Mouse (Mus musculus) kidney, embryonic 15.5 days (tissue): ENCODE measurements at regions not wholly inside any gene's neighbourhood (a gene's known extent, or its start where the extent isn't known, plus 50 kb on each side); places are given as distances from the start of the nearest gene placed in this dataset.

Experiments
- ATAC-seq: fragments of 200-750 bp; cut with Nextera tagmentation; replicated peaks from 2 replicates; pipeline ENCODE4 v1.8.0; 2017; ENCODE audit warnings: moderate TSS enrichment; ENCODE audit not compliant: low FRiP score
- H3K27ac ChIP-seq: fragments of 300-500 bp; sonication (generic); 2 replicates; pipeline ENCODE4 v1.5.1; 2015; ENCODE audit warnings: mild to moderate bottlenecking, inconsistent platforms
- H3K27me3 ChIP-seq: fragments of 300-500 bp; sonication (generic); 2 replicates; pipeline ENCODE4 v1.6.1; 2015; ENCODE audit warnings: inconsistent platforms
- H3K36me3 ChIP-seq: fragments of 300-500 bp; sonication (generic); 2 replicates; pipeline ENCODE4 v1.6.1; 2015; ENCODE audit warnings: inconsistent platforms
- H3K4me1 ChIP-seq: fragments of 300-500 bp; sonication (generic); 2 replicates; pipeline ENCODE4 v1.6.1; 2015; ENCODE audit warnings: inconsistent platforms
- H3K4me2 ChIP-seq: fragments of 300-500 bp; sonication (generic); 2 replicates; pipeline ENCODE4 v1.6.1; 2015; ENCODE audit warnings: moderate library complexity, mild to moderate bottlenecking, inconsistent platforms
- H3K4me3 ChIP-seq: fragments of 300-500 bp; sonication (generic); replicated peaks from 2 replicates; pipeline ENCODE4 v1.5.1; 2015; ENCODE audit warnings: mild to moderate bottlenecking, inconsistent platforms
- H3K9ac ChIP-seq: fragments of 300-500 bp; sonication (generic); 2 replicates; pipeline ENCODE4 v1.6.1; 2015; ENCODE audit warnings: mild to moderate bottlenecking, inconsistent platforms
- H3K9me3 ChIP-seq: fragments of 300-500 bp; sonication (generic); replicated peaks from 2 replicates; pipeline ENCODE4 v1.6.1; 2016; ENCODE audit warnings: inconsistent platforms
- WGBS: fragments of 180-500 bp; shearing (Covaris S2); methylation state at CpG from one replicate; pipeline ENCODE4 v1.1.7; 2015; ENCODE audit warnings: mixed read lengths; 5-methylcytosine and 5-hydroxymethylcytosine counted together

DNA sequence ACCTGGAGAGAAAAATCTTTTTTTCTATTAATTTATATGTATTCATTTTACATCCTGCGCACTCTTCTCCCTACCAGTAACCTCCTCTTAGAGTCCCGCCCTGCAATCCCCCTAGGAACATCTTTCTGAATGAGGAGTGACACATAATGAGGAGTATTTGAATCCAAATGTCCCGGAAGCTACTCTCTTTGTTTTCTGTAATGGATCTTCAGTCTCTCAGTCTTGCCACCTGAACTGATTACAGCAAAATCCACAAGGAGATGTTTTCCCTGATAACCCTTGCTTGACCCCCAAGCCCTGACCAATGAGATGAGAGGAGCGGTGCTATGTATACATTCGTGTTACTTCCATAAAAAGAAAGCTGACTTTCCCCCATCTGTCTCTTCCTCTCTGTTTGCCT lies 334.4 kb upstream of the Marcks start:
- no peaks in the 10 kb centered on the region for H3K36me3 ChIP-seq
- ATAC-seq: no peak
- H3K4me1 ChIP-seq: no peaks in the 10 kb centered on the region
- WGBS: 81% methylated on average over 5 of the region's 5 CpGs
- H3K9ac ChIP-seq: no peak overlapping the region
- no peak overlapping the region for H3K4me2 ChIP-seq
- no peak overlapping the region for H3K27ac ChIP-seq
- H3K4me3 ChIP-seq: no peak overlapping the region
- H3K27me3 ChIP-seq: no peaks in the 10 kb centered on the region
- H3K9me3 ChIP-seq: no peaks in the 10 kb centered on the region

DNA sequence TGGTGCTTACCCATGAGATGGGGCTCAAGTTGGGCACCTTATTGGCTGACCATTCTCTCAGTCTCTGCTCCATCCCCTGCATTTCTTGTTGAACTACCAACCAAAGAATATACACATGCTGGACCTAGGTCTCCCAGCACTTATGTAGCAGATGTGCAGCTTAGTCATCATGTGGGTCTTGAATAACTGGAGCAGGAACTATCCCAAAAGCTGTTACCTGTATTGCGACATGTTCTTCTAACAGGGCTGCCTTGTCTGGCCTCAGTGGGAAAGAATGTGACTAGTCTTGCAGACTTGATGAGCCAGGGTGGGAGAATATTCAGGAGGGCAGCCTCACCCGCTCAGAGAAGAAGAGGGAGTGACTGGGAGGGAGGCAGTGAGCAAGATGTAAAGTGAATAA lies 318.7 kb upstream of the Marcks start:
- H3K27me3 ChIP-seq: no peaks in the 10 kb centered on the region
- no peak for ATAC-seq
- H3K36me3 ChIP-seq: no peaks in the 10 kb centered on the region
- no peak overlapping the region for H3K27ac ChIP-seq
- WGBS: 82% methylated on average over 2 of the region's 2 CpGs
- no peaks in the 10 kb centered on the region for H3K9me3 ChIP-seq
- H3K9ac ChIP-seq: no peak overlapping the region
- H3K4me3 ChIP-seq: no peak overlapping the region
- H3K4me1 ChIP-seq: no peaks in the 10 kb centered on the region
- no peak overlapping the region for H3K4me2 ChIP-seq

DNA sequence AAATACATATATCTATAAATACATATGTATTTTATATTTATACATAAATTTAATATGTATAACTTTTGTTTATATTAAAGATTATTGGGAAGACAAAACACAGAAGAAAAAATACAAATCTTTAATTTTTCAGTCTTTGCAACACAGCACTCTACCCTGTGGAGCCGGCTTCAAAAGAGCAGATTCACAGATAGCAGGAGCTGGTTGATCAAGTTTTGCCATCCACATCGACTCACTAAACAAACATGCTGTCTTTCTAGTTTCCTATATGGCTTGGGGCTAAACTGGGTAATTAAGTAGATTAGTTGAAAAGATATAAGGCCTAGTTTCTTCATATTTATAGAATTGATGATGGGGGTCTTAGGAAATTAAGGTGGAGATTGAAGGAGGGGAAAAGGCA lies 311.2 kb upstream of the Marcks start:
- H3K36me3 ChIP-seq: no peaks in the 10 kb centered on the region
- no peaks in the 10 kb centered on the region for H3K27me3 ChIP-seq
- H3K4me3 ChIP-seq: no peak overlapping the region
- H3K9me3 ChIP-seq: no peaks in the 10 kb centered on the region
- 77% methylated on average over 2 of the region's 2 CpGs for WGBS
- H3K27ac ChIP-seq: no peak overlapping the region
- H3K9ac ChIP-seq: no peak overlapping the region
- H3K4me1 ChIP-seq: no peaks in the 10 kb centered on the region
- no peak for ATAC-seq
- H3K4me2 ChIP-seq: no peak overlapping the region

DNA sequence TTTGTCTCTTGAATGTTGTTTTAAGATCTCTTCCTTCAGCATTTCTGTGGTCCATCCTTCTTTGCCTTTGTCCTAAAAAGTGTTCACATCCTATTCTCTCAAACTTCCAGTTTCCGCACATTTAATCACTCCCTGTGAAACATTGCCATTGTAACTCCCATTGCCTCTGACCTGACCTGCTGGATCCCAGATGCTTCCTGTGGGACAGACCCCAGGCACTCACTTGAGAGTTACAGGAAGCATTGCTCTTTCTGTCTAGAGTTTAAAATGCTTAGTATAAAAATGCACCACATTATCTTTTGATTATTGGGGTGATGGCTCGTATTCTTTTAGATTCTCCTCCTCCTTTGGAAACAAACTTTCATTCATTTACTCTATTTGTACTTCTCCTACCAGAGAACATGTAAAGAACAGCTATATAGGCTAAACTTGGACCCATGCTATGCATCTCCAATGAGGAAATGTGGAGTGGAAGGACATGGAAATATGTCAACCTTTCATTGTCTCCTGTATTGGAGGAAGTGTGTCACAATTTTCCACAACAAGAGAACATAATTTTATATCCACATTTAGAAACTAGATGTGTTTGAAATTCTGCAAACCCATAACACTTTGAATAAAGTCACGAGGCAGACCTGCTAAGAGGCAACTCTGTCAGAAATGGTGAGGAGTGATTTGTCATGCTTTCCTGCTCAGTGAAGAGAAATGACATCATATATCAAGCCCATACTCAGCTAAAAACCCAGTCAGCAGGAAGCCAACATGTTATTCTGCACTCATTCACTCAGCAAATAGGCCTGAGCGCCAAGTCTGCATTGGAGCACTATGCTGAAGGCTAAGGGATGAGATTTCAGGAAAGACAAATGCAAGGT lies 308.8 kb upstream of the Marcks start:
- H3K36me3 ChIP-seq: no peaks in the 10 kb centered on the region
- no peak; the same call in 1 of the 2 replicates for ATAC-seq
- 67% methylated on average over 4 of the region's 4 CpGs for WGBS
- H3K4me1 ChIP-seq: no peaks in the 10 kb centered on the region
- no peak overlapping the region for H3K9ac ChIP-seq
- H3K4me2 ChIP-seq: no peak overlapping the region
- H3K27ac ChIP-seq: 0 out of 2 replicates have a peak overlapping the region, but pooled peaks have one; percentile 9
- no peak overlapping the region for H3K4me3 ChIP-seq
- H3K27me3 ChIP-seq: no peaks in the 10 kb centered on the region
- H3K9me3 ChIP-seq: no peaks in the 10 kb centered on the region

GRCm38 (mm10) chr10:37439863-37440613 lies 301.3 kb upstream of the Marcks start:
- Histone ChIP-seq H3K9ac (no peak overlapping the region), H3K27ac (no peak overlapping the region; the same call in 1 of the 2 replicates), H3K4me3 (no peak overlapping the region), H3K4me1 (0 out of 2 replicates have a peak, but pooled peaks cover 10% of the 10 kb centered on the region), H3K9me3 (no peaks in the 10 kb centered on the region), H3K36me3 (no peaks in the 10 kb centered on the region), H3K27me3 (no peaks in the 10 kb centered on the region), H3K4me2 (no peak overlapping the region)
- WGBS: 75% methylated on average over 4 of the region's 4 CpGs
- no peak for ATAC-seq

GRCm38 (mm10) chr10:37438312-37438711 lies 299.6 kb upstream of the Marcks start:
- ATAC-seq: 0 out of 2 replicates have a peak, but pooled peaks have one; percentile 52
- Histone ChIP-seq H3K36me3 (no peaks in the 10 kb centered on the region), H3K9me3 (no peaks in the 10 kb centered on the region), H3K9ac (no peak overlapping the region), H3K4me1 (0 out of 2 replicates have a peak, but pooled peaks cover 15% of the 10 kb centered on the region), H3K4me3 (no peak overlapping the region), H3K4me2 (no peak overlapping the region), H3K27ac (no peak overlapping the region), H3K27me3 (no peaks in the 10 kb centered on the region)
- WGBS: 29% methylated on average over 3 of the region's 3 CpGs

DNA sequence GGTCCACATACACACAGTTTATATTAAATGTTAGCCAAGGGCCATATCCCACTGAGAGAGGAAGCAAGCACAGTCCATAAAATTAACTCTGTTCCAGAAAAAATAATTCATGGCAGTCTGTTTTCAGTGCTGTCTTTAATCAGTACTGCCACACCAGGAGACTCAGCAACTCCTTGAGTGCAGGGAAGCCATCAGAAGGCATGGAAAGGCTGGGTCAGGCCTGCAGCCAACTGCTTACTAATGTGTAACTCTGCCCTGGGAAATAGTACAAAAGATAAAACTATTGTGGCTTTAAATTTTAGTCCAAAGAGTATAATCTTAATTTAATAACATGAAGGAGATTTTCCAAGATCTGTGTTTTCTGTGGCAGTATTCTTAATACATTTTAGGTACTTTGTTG lies 298.1 kb upstream of the Marcks start:
- ATAC-seq: no peak
- no peak overlapping the region for H3K4me2 ChIP-seq
- no peak overlapping the region for H3K4me3 ChIP-seq
- no peak overlapping the region for H3K27ac ChIP-seq
- 0 out of 2 replicates have a peak, but pooled peaks cover 15% of the 10 kb centered on the region for H3K4me1 ChIP-seq
- H3K36me3 ChIP-seq: no peaks in the 10 kb centered on the region
- H3K9ac ChIP-seq: no peak overlapping the region
- H3K27me3 ChIP-seq: no peaks in the 10 kb centered on the region
- no peaks in the 10 kb centered on the region for H3K9me3 ChIP-seq

DNA sequence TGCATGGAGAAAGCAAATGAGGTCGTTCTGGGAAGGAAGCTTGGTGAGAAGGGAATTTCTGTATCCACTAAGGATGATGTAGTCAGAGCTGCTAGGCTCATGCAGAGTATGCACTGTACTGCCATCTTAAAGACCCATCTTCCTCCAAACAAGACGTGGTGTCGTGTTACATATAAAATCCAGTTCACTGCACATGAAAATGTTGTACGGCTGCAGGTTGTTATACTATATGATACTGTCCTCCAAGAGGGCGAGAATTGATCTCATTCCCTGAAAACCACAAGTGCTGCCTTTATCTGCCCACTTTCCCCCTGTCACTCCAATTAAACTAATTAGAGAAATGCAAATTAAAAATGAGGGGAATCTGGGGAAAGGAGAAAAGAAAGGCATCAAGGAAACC lies 295.5 kb upstream of the Marcks start:
- H3K27me3 ChIP-seq: no peaks in the 10 kb centered on the region
- H3K4me3 ChIP-seq: no peak overlapping the region
- H3K4me1 ChIP-seq: 0 out of 2 replicates have a peak, but pooled peaks cover 12% of the 10 kb centered on the region
- no peak overlapping the region for H3K27ac ChIP-seq
- H3K9me3 ChIP-seq: no peaks in the 10 kb centered on the region
- no peaks in the 10 kb centered on the region for H3K36me3 ChIP-seq
- H3K4me2 ChIP-seq: no peak overlapping the region
- H3K9ac ChIP-seq: no peak overlapping the region
- WGBS: 44% methylated on average over 5 of the region's 5 CpGs
- ATAC-seq: peak; percentile 71; the same call in 1 of the 2 replicates

GRCm38 (mm10) chr10:37423047-37423446 lies 284.3 kb upstream of the Marcks start:
- Histone ChIP-seq H3K36me3 (no peaks in the 10 kb centered on the region), H3K4me3 (no peak overlapping the region), H3K9ac (no peak overlapping the region), H3K27me3 (no peaks in the 10 kb centered on the region), H3K4me2 (no peak overlapping the region), H3K27ac (0 out of 2 replicates have a peak overlapping the region, but pooled peaks have one; percentile 58), H3K9me3 (no peaks in the 10 kb centered on the region), H3K4me1 (0 out of 2 replicates have a peak, but pooled peaks cover 5% of the 10 kb centered on the region)
- no peak for ATAC-seq
- WGBS: 32% methylated on average over 1 of the region's 1 CpGs

- no peak overlapping the region for H3K9ac ChIP-seq
- ATAC-seq: 0 out of 2 replicates have a peak, but pooled peaks have one; percentile 22
- H3K9me3 ChIP-seq: no peaks in the 10 kb centered on the region
- 46% methylated on average over 2 of the region's 2 CpGs for WGBS
- no peak overlapping the region for H3K4me3 ChIP-seq
- H3K36me3 ChIP-seq: no peaks in the 10 kb centered on the region
- no peaks in the 10 kb centered on the region for H3K27me3 ChIP-seq
- no peak overlapping the region for H3K4me2 ChIP-seq
- H3K27ac ChIP-seq: peak overlapping the region; percentile 34; the same call in 1 of the 2 replicates
- H3K4me1 ChIP-seq: 0 out of 2 replicates have a peak, but pooled peaks cover 5% of the 10 kb centered on the region
Measured at GRCm38 (mm10) chr10:37422612-37423011, 283.9 kb upstream of the Marcks start.

- Histone ChIP-seq H3K36me3 (no peaks in the 10 kb centered on the region), H3K4me2 (no peak overlapping the region), H3K9ac (no peak overlapping the region), H3K27me3 (no peaks in the 10 kb centered on the region), H3K27ac (no peak overlapping the region), H3K9me3 (no peaks in the 10 kb centered on the region), H3K4me3 (no peak overlapping the region), H3K4me1 (no peaks in the 10 kb centered on the region)
- 75% methylated on average over 1 of the region's 1 CpGs for WGBS
- ATAC-seq: no peak
Measured at GRCm38 (mm10) chr10:37416321-37416720, 277.6 kb upstream of the Marcks start.

DNA sequence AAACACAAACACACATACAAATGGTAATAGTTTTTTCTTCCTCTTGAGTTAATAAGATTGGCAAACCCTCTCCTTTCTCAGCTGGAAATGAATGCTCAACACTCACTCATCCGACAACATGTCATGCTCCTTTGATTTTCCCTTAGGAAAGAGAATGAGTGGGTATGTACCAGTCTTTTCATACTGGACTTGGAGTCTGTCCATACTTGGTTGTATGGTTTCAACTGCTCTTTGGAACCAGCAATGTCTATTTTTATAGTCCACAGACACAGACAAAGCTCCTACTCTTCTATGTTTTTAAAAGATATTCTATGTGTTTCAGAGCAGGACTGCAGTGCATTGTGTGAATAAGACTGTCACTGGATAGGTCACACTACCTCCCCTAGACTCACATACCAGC lies 273.7 kb upstream of the Marcks start:
- Histone ChIP-seq H3K27me3 (no peaks in the 10 kb centered on the region), H3K27ac (no peak overlapping the region), H3K9me3 (no peaks in the 10 kb centered on the region), H3K4me1 (no peaks in the 10 kb centered on the region), H3K9ac (no peak overlapping the region), H3K4me3 (no peak overlapping the region), H3K4me2 (no peak overlapping the region), H3K36me3 (no peaks in the 10 kb centered on the region)
- WGBS: 77% methylated on average over 1 of the region's 1 CpGs
- ATAC-seq: no peak
